Mouse (Mus musculus) liver, adult (tissue): ENCODE data around the gene Rsu1.

Experiments
- GATA4 ChIP-seq: IDR thresholded peaks from 2 replicates; pipeline ENCODE4 v1.6.1; 2014; ENCODE audit warnings: mild to moderate bottlenecking, low read length; ENCODE audit not compliant: insufficient replicate concordance

Gene Rsu1

GRCm38 (mm10) chr2:13235696-13236095 is 35.5 kb downstream of the Rsu1 start:
- TF ChIP-seq GATA4, result no peak

GRCm38 (mm10) chr2:13234796-13235195 is 36.4 kb downstream of the Rsu1 start:
- no peak for TF ChIP-seq GATA4

GRCm38 (mm10) chr2:13233902-13234301 is 37.3 kb downstream of the Rsu1 start:
- no peak for TF ChIP-seq GATA4

- TF ChIP-seq GATA4, result no peak
Measured at GRCm38 (mm10) chr2:13233254-13233835, 37.9 kb downstream of the Rsu1 start.

- no peak for TF ChIP-seq GATA4
Measured at GRCm38 (mm10) chr2:13232305-13232704, 38.9 kb downstream of the Rsu1 start.

- TF ChIP-seq GATA4, result no peak
Measured at GRCm38 (mm10) chr2:13229686-13230085, 41.5 kb downstream of the Rsu1 start.

GRCm38 (mm10) chr2:13226031-13226430 is 45.2 kb downstream of the Rsu1 start:
- TF ChIP-seq GATA4, result no peak

- no peak for TF ChIP-seq GATA4
Measured at GRCm38 (mm10) chr2:13224546-13224945, 46.7 kb downstream of the Rsu1 start.

GRCm38 (mm10) chr2:13223451-13223850 is 47.8 kb downstream of the Rsu1 start:
- no peak for TF ChIP-seq GATA4

GRCm38 (mm10) chr2:13220141-13220540 is 51.1 kb downstream of the Rsu1 start:
- no peak for TF ChIP-seq GATA4

- TF ChIP-seq GATA4, result no peak
Measured at GRCm38 (mm10) chr2:13218112-13218511, 53.1 kb downstream of the Rsu1 start.

GRCm38 (mm10) chr2:13206825-13207224 is 64.4 kb downstream of the Rsu1 start:
- TF ChIP-seq GATA4, result no peak

- TF ChIP-seq GATA4, result no peak
Measured at GRCm38 (mm10) chr2:13206367-13206766, 64.8 kb downstream of the Rsu1 start.

- no peak for TF ChIP-seq GATA4
Measured at GRCm38 (mm10) chr2:13202805-13203475, 68.3 kb downstream of the Rsu1 start.

GRCm38 (mm10) chr2:13199713-13200112 is 71.5 kb downstream of the Rsu1 start:
- TF ChIP-seq GATA4, result no peak

- no peak for TF ChIP-seq GATA4
Measured at GRCm38 (mm10) chr2:13199033-13199432, 72.2 kb downstream of the Rsu1 start.

GRCm38 (mm10) chr2:13195540-13195939 is 75.7 kb downstream of the Rsu1 start:
- no peak for TF ChIP-seq GATA4
